Comparison of ENCODE assay signal across 16 mouse cellular contexts in genomic region chr6:33104661-33105060, GRCm38 (mm10). TPM values are rescaled to one million over a fixed set of nuclear protein-coding genes. Genes with fewer than 3 reads are reported as not detected.
DNase-seq lines count a peak whose midpoint lies in the region.
"Had no signal": no experiment of that assay in that cellular context is flagged by ENCODE, and none has a peak within 500 bp of the region (broad histone marks: within the 10 kb centered on the region; RNA-seq: fewer than 3 reads in every experiment).

No protein-coding gene starts in this region.

- DNase-seq in layer of hippocampus, adult 11-12 months (ENCODE audit: low spot score), result peak; percentile 41
- DNase-seq in layer of hippocampus, adult 9-10 months (ENCODE audit: low spot score), result no peak
- peak; percentile 36 to 50 for DNase-seq in right cerebral cortex, adult 2 months (ENCODE audit: low spot score in 2 of 2)
- no peak for DNase-seq in right cerebral cortex, postnatal 14 days
- DNase-seq in left cerebral cortex, postnatal 25 days (ENCODE audit: low spot score in 2 of 2), result peak; percentile 25 to 92
- no peak for DNase-seq in retina, postnatal 1 day
- DNase-seq in heart, adult 8-10 months (ENCODE audit: low spot score), result no peak
- DNase-seq: adrenal gland, adult 2 months; B cell, adult 2 months; cerebellum, adult 18-20 months; cerebellum, postnatal 14 days; gastrocnemius, postnatal 14 days; heart, adult 18-20 months; kidney, adult 11 months; kidney, postnatal 4 days; thymus, postnatal 36 days had no signal

- intact Hi-C loops in left cerebral cortex, postnatal 25 days (cut with DNase I), result loop anchor here (10.0 kb wide), 1 partner anchor 500 kb away; no protein-coding TSS in a partner anchor

RNA-seq across cellular contexts. Expression of gene Chchd3, which starts 44.6 kb away (rescaled TPM):
- total RNA-seq in left cerebral cortex, postnatal 25 days (2021), result 10 to 100 TPM; 84.2 to 84.4 TPM
- 100 to 1,000 TPM; 479 to 576 (median 528) TPM for total RNA-seq in heart, adult 8-10 months (2022)

Comparison
In these comparisons a context has a peak if more than half of its experiments do, and no peak if none do; other contexts are left out.
1. DNase-seq: peak in layer of hippocampus, adult 11-12 months (single experiment), right cerebral cortex, adult 2 months (2 of 2) and left cerebral cortex, postnatal 25 days (2 of 2); none in layer of hippocampus, adult 9-10 months (single experiment), right cerebral cortex, postnatal 14 days (single experiment), retina, postnatal 1 day (single experiment) and heart, adult 8-10 months (single experiment).
2. RNA of gene Chchd3, which starts 44.6 kb away (total RNA-seq): 479 to 576 TPM in heart, adult 8-10 months; 84.2 to 84.4 TPM in left cerebral cortex, postnatal 25 days; every median in the first group is over 4 times any median in the second.